Mouse (Mus musculus) bone marrow macrophage, adult 2 months (primary cell): ENCODE data around the gene 0610010K14Rik.

Experiments used
- CTCF ChIP-seq: IDR thresholded peaks from 2 replicates; pipeline ENCODE4 v1.5.1; 2012; ENCODE audit warnings: low read depth, mild to moderate bottlenecking, low read length, moderate library complexity
- POLR2A ChIP-seq: IDR thresholded peaks from 2 replicates; pipeline ENCODE4 v1.6.1; 2012; ENCODE audit warnings: mild to moderate bottlenecking, low read depth, low read length, borderline replicate concordance

DNA sequence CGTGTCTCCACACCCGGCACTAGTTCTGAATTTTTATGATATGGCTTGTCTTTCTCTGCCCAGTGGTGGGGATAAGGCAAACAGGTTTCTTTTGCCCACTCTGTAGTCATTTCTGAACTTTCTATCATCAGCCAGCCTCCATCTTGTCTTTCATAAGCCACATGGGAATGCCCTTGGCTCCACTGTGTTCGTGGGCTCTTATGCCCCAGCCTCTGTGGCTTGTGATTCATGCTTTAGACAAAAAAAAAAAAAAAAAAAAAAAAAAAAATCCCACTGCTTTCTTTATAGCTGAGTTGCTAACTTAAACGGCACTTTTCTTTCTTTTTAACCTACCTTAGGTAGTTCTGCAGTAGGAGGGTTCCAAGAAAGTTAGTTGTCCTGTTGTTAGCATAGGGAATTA lies 45.6 kb downstream of the 0610010K14Rik start:
- TF ChIP-seq CTCF = no peak
- no peak for TF ChIP-seq POLR2A
